Mouse (Mus musculus): ENCODE results near the gene Sdk2.

- no peak for TF ChIP-seq CTCF (IDR thresholded peaks at IDR 0.05; ENCODE audit: borderline replicate concordance, extremely low read depth, insufficient read depth, insufficient read length)
- TF ChIP-seq POLR2A (IDR thresholded peaks at IDR 0.05; ENCODE audit: borderline replicate concordance, extremely low read depth, insufficient read depth, insufficient read length, poor library complexity, severe bottlenecking), result no peak
Measured at GRCm38 (mm10) chr11:113760476-113760875, 306.4 kb downstream of the Sdk2 start.
